Mouse (Mus musculus): ENCODE results near the gene Spp1. TPM values are rescaled to one million over a fixed set of nuclear protein-coding genes. Genes with fewer than 3 reads are reported as not detected.

The Spp1 gene
- polyA plus RNA-seq, 1 experiment, result 0.99 TPM

Other genes with a start within 250 kb of the Spp1 start
- 0.03 and 0.04 TPM in 2 replicates for gene Dmp1, start 232.5 kb upstream of the Spp1 start, polyA plus RNA-seq (2012; rRNA removed)
- 0.04 and 0.07 TPM in 2 replicates for gene Ibsp, start 135.9 kb upstream of the Spp1 start, polyA plus RNA-seq (2012; rRNA removed)
- not detected in 2 replicates for gene Mepe, start 109.8 kb upstream of the Spp1 start, polyA plus RNA-seq (2012; rRNA removed)
- gene Pkd2, start 24.3 kb downstream of the Spp1 start, polyA plus RNA-seq (2012; rRNA removed), result 62.5 and 67.7 TPM in 2 replicates
- 1.5 and 1.9 TPM in 2 replicates for gene BC005561, start 73.2 kb downstream of the Spp1 start, polyA plus RNA-seq (2012; rRNA removed)